Mouse (Mus musculus) kidney, postnatal 36 days (tissue): ENCODE data around the gene Orm2.

ENCODE experiments used
- DNase-seq, 2 experiments: peaks; one replicate each; pipeline ENCODE4 v3.0.0; 2021 to 2022; ENCODE audit warnings: mixed read lengths in 2 of 2

The Orm2 gene

DNA sequence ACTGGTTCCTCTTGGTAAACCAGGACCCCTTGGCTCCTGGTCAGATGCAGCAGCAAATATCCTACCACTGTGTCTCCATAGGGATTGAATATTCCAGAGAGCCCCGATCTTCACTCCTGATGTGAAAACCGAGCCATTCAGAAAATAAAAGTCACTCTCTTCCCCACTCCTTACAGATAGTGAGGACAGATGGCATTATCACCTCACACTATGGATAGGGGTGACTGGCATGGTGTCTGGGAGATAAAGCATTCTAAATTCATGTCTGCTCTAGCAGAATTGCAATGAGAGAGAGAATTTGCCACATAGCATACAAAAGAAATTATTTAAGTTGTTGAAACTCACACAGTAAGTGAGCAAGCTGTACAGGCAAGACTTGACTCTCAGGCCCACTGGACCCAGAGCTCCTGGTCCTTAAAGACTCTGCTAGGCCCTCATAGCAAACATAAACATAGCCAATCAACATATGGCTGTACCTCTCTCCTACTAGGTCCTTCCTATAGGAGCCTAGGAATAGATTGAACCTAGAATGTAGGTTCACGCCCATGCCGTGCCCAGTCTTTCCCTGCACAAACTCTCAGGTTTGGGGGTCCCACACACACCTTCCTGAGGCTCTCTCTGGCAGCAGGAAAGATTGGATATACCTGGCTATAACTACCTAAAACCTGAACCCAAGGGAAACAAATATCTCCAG is 20.6 kb downstream of the Orm2 start:
- DNase-seq: no peak

GRCm38 (mm10) chr4:63383474-63383873 is 21.2 kb downstream of the Orm2 start:
- DNase-seq: no peak

DNA sequence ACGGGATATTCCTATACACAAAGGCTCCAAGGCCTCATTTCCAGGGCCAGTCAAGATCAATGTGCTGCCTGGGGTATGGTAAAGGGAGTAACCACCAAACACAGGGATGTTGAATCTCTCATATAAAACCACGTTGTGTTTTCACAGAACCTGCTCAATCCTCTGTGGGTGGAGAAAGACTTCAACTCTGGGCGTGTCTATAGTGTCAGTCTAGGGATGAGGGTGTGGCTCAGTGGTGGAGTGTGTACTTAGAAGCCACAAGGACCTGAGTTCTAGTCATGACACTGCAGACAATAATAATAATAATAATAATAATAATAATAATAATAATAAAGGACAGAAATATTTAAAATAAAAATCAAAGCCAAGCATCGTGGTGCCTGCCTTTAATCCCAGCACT is 22.0 kb downstream of the Orm2 start:
- no peak for DNase-seq

GRCm38 (mm10) chr4:63385253-63385652 is 23.0 kb downstream of the Orm2 start:
- DNase-seq: no peak

DNA sequence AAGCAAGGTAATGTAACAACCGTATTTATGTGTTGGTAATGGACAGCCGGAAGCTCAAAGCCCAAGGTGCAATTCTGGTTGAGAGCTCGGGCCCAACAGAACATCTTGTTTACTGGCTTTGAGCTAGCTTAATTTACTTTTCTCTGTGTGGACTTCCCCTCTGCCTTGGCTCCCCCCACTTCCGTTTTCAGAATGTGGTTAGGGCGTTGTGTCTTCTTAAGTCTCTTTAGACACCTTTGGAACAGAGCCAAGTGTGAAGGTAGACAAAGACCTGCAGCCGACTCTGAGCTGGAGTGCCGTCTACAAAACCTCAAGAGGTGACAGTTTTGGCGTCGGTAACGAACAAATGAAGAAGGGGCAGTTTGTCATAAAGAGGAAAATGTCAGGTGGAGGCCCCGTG is 23.5 kb downstream of the Orm2 start:
- no peak for DNase-seq

- DNase-seq: no peak
Observed at GRCm38 (mm10) chr4:63388029-63388428, 25.8 kb downstream of the Orm2 start.

GRCm38 (mm10) chr4:63389121-63389886 is 27.1 kb downstream of the Orm2 start:
- DNase-seq: no peak

- DNase-seq: no peak
Observed at GRCm38 (mm10) chr4:63389887-63390528, 27.8 kb downstream of the Orm2 start.

GRCm38 (mm10) chr4:63391322-63391721 is 29.1 kb downstream of the Orm2 start:
- no peak for DNase-seq

DNA sequence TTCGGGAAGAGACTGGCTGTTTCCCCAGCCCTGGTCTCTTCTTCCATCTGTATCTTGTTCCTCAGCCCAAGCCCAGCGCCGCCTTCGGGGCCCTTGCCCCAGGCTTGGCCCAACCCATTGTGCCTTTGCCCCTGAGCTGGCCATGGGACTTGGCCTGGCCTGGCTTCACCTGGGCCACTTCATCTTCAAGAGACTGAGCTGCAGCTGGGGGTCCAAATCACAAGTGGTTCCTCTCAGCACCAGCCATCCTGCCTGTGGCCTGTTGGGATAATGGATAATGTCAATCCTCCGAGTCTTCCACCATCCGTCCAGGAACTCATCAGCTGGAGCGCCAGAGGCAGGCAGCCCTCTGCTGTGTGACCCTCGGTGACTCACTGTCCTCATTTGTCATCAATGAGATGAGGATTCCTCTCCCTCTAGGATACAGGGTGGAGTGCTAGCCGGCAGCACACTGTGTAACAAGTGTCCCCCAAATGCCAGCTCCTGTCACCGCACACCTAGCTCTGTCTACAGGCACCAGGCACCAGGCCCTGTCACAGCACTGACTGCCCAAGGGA is 35.8 kb downstream of the Orm2 start:
- no peak for DNase-seq

GRCm38 (mm10) chr4:63398854-63399609 is 36.8 kb downstream of the Orm2 start:
- peak; percentile 32 to 51 for DNase-seq

GRCm38 (mm10) chr4:63399691-63400270 is 37.5 kb downstream of the Orm2 start:
- DNase-seq: no peak

GRCm38 (mm10) chr4:63400541-63401306 is 38.5 kb downstream of the Orm2 start:
- DNase-seq: no peak

- DNase-seq: no peak
Observed at GRCm38 (mm10) chr4:63401620-63402019, 39.4 kb downstream of the Orm2 start.

DNA sequence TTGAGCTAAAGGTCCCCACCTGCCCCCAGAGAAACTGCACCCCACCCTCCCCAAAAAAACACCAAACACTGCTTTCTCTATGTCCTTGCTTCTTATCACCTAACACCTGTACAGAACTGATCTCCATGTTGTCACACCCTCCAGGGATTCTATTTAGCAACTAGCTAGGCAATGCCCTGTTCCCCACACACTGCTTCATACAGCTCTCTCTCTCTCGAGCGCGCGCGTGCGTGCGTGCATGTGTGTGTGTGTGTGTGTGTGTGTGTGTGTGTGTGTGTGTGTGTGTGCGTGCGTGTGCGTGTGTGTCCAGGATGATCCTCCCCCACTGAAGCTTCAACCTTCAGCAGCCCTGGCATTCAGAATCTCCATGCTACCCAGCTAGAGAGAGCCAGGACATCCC is 39.8 kb downstream of the Orm2 start:
- DNase-seq: no peak

- peak in 1 of 2 experiments; percentile 43 for DNase-seq
Observed at GRCm38 (mm10) chr4:63402558-63402957, 40.3 kb downstream of the Orm2 start.

DNA sequence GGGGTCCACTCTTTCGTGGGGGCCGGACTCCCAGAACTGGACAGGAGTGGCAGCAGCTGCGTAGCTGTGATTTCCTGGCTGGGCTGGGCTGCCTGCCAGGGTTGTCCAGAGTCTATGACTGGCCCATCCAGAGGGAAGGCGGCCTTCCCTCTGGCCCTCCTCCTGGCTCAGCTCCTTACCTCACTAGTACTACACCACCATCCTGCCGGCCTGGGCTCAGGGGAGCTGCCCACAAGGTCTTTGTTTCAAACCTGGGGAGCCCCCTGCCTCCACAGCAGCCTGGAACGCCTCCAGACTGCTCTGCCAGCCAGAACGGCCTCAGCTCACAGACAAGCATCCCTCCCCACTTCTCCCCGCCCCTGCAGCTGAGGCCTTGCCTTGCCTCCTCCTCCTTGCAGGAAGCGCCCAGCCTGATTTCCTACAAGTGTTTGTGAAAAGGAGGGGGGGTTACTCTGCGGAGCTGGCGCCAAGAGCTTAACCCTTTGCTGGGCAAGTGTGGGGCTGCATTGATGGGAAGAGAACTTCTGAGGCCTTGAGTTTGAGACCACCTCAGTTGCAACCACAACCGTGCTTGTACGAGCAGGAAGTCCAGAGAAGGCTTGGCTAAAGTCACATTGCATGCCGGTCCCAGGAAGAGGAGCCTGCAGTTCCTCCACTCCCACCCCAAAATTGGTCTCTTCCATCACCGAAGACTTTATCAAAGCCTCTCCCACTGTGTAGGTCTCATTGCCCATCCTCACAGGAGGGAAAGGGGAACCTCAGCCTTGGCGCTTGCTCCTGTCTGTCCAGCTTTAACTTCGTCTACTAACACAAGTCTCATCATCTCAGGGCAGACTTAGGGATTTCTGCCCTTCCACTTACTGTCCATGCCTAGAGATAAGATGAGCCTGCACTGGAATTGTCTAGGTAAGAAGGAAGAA is 41.1 kb downstream of the Orm2 start, which contains the start of gene Akna:
Gene Akna (minus strand): TSS at position 315 of the 920 bp plus-strand sequence.
- peak; percentile 92 to 96 for DNase-seq

DNA sequence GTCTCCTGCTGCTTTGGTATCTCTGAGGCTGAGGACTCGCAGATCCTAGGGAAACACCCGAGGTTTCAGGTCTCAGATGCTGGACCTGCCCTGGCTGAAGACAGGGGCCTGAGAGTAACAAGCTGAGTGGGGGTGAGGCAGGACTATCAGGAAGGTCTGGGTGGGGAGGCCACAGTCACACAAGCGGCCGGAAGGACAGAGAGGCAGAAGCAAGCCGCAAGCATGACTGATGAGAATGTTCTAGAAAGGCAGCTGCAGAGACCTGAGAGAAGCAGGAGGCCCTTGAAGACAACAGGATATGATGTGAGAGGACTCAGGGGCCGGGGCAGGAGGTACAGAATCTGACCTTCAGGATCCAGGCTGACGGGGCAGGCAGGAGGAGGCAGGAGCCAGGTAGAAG is 42.0 kb downstream of the Orm2 start:
- no peak for DNase-seq

GRCm38 (mm10) chr4:63405051-63405450 is 42.8 kb downstream of the Orm2 start:
- DNase-seq: no peak

- DNase-seq: no peak
Observed at GRCm38 (mm10) chr4:63405683-63406082, 43.4 kb downstream of the Orm2 start.
